16 mouse cellular contexts compared by ENCODE assay signal in genomic region chr1:147138176-147138575, GRCm38 (mm10).
DNase-seq lines count a peak whose midpoint lies in the region.
"Had no signal": no experiment of that assay in that cellular context is flagged by ENCODE, and none has a peak within 500 bp of the region (broad histone marks: within the 10 kb centered on the region; RNA-seq: fewer than 3 reads in every experiment).

No protein-coding gene starts in this region.

- DNase-seq in cerebellum, postnatal 14 days, result peak; percentile 6
- no peak for DNase-seq in cerebellum, adult 8-10 months
- peak; percentile 2 for DNase-seq in layer of hippocampus, adult 11-12 months (ENCODE audit: low spot score)
- DNase-seq in layer of hippocampus, postnatal 36 days, result no peak
- peak; percentile 10 for DNase-seq in 416B (ENCODE audit: low read depth)
- DNase-seq in adrenal gland, postnatal 36 days, result peak; percentile 1 to 12
- no peak for DNase-seq in spleen, postnatal 10 days (ENCODE audit: low spot score in 2 of 2)
- DNase-seq in thymus, postnatal 25 days, result no peak
- DNase-seq: cerebellum, adult 11 months; cerebellum, postnatal 36 days; gastrocnemius, postnatal 14 days; heart, adult 2 months; heart, postnatal 36 days; lung, adult 2 months; spleen, adult 18-20 months; thymus, postnatal 4 days had no signal

Comparison
In these comparisons a context has a peak if more than half of its experiments do, and no peak if none do; other contexts are left out.
1. DNase-seq: peak in cerebellum, postnatal 14 days (2 of 2), layer of hippocampus, adult 11-12 months (single experiment), 416B (single experiment) and adrenal gland, postnatal 36 days (2 of 2); none in cerebellum, adult 8-10 months (single experiment), layer of hippocampus, postnatal 36 days (0 of 2), spleen, postnatal 10 days (0 of 2) and thymus, postnatal 25 days (single experiment).